Mouse (Mus musculus) heart, postnatal 36 days (tissue): ENCODE measurements around the gene Ccdc3. TPM values are rescaled to one million over a fixed set of nuclear protein-coding genes. Genes with fewer than 3 reads are reported as not detected.
"Not testable (repeated sequence)": the region's sequence is repeated elsewhere in the genome, so short reads cannot be mapped to it uniquely, and the experiment has no call there.

ENCODE experiments used
- DNase-seq, 2 experiments: peaks; one replicate each; pipeline ENCODE4 v3.0.0; 2021 to 2022
- intact Hi-C: fragments of 180-260 bp; cut with DNase I; formaldehyde crosslinking; loops from one replicate; pipeline ENCODE4 v1.15.1; 2025
- total RNA-seq, 2 experiments: library from RNA; stranded (reverse); gene quantifications; 2 replicates each; pipeline ENCODE4 v1.2.3; 2021

Gene Ccdc3
- total RNA-seq, 2 experiments from 2014 or later, result 3.2 to 3.7 TPM

GRCm38 (mm10) chr2:5204941-5205340 lies 67.4 kb downstream of the Ccdc3 start:
- DNase-seq, result no peak

GRCm38 (mm10) chr2:5206651-5207050 lies 69.1 kb downstream of the Ccdc3 start:
- intact Hi-C loops, result no loop called here
- no peak for DNase-seq

More at GRCm38 (mm10) chr2:5204941-5205340, 67.4 kb downstream of the Ccdc3 start:
- intact Hi-C loops, result no loop called here

- no peak for DNase-seq
- intact Hi-C loops, result no loop called here
These were observed 77.0 kb downstream of the Ccdc3 start for GRCm38 (mm10) chr2:5214581-5214980.

- DNase-seq, result no peak
- intact Hi-C loops, result no loop called here
These were observed 77.8 kb downstream of the Ccdc3 start for GRCm38 (mm10) chr2:5215252-5215815.

- intact Hi-C loops, result no loop called here
- no peak for DNase-seq
These were observed 81.6 kb downstream of the Ccdc3 start for GRCm38 (mm10) chr2:5219206-5219605.

GRCm38 (mm10) chr2:5219847-5220375 lies 82.3 kb downstream of the Ccdc3 start:
- intact Hi-C loops, result no loop called here
- no peak for DNase-seq

GRCm38 (mm10) chr2:5222571-5222970 lies 85.0 kb downstream of the Ccdc3 start:
- no peak for DNase-seq
- intact Hi-C loops, result no loop called here

GRCm38 (mm10) chr2:5236846-5237482 lies 99.4 kb downstream of the Ccdc3 start:
- intact Hi-C loops, result no loop called here

GRCm38 (mm10) chr2:5237870-5238269 lies 100.3 kb downstream of the Ccdc3 start:
- intact Hi-C loops, result no loop called here
- DNase-seq, result no peak

More at GRCm38 (mm10) chr2:5236846-5237482, 99.4 kb downstream of the Ccdc3 start:
- DNase-seq, result no peak

GRCm38 (mm10) chr2:5239492-5239891 lies 101.9 kb downstream of the Ccdc3 start:
- intact Hi-C loops, result no loop called here
- DNase-seq, result no peak

GRCm38 (mm10) chr2:5241469-5241897 lies 103.9 kb downstream of the Ccdc3 start:
- DNase-seq, result peak; percentile 39 to 45
- intact Hi-C loops, result no loop called here

GRCm38 (mm10) chr2:5249199-5249598 lies 111.6 kb downstream of the Ccdc3 start:
- intact Hi-C loops, DNase-seq: not testable (repeated sequence)

GRCm38 (mm10) chr2:5249969-5250368 lies 112.4 kb downstream of the Ccdc3 start:
- intact Hi-C loops, result no loop called here
- DNase-seq, result peak; percentile 43 to 66

- intact Hi-C loops, result no loop called here
- DNase-seq, result no peak
These were observed 120.7 kb downstream of the Ccdc3 start for GRCm38 (mm10) chr2:5258250-5258649.

GRCm38 (mm10) chr2:5262279-5262678 lies 124.7 kb downstream of the Ccdc3 start:
- DNase-seq, result no peak
- intact Hi-C loops, result no loop called here

GRCm38 (mm10) chr2:5267980-5268379 lies 130.4 kb downstream of the Ccdc3 start:
- DNase-seq, result no peak
- intact Hi-C loops, result no loop called here

Other genes starting within 250 kb of the Ccdc3 start
- gene Phyh, start 218.8 kb upstream of the Ccdc3 start, total RNA-seq, result 100 to 1,000 TPM; 763 to 822 TPM
- gene Ucma, start 161.7 kb upstream of the Ccdc3 start, total RNA-seq, result not detected
- under 1 TPM; 0.11 to 0.33 TPM for gene Mcm10, start 125.0 kb upstream of the Ccdc3 start, total RNA-seq
- gene Optn, start 73.7 kb upstream of the Ccdc3 start, total RNA-seq, result 10 to 100 TPM; 64.7 to 65.2 TPM